Mouse (Mus musculus): Measurements from ENCODE around the gene Gldc. TPM values are rescaled to one million over a fixed set of nuclear protein-coding genes. Genes with fewer than 3 reads are reported as not detected.

Gldc gene
- polyA plus RNA-seq, 1 experiment from 2014 or later: 18.7 TPM

DNA sequence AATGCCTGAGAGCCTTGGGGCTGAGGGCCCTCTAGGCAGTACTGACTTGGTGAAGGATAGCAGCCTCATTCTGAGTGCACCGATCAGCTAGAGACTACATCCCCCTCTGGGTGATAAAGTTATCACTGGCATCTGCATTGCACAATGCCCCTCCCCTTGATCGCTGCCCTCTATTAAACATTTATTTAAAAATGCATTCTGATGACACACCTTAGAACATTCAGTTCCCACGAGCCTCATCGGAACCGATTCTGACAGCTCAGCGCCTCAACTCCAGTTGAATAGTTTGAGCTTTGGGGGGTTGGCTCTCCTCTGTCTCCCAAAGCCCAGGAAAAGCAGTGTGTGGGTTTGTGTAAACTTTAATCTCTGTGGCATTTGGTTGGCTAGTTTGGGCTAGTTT is 4.9 kb downstream of the Gldc start:
- Histone ChIP-seq H3K27me3 (ENCODE audit: control insufficient read depth, insufficient read depth, low read length) (no peaks in the 10 kb centered on the region), H3K4me2 (replicated peaks; ENCODE audit: low read depth, low read length) (no peak overlapping the region), H3K4me1 (replicated peaks; ENCODE audit: control insufficient read depth, insufficient read depth, low read length) (no peaks in the 10 kb centered on the region), H3K27ac (ENCODE audit: low read depth, low read length) (no peak overlapping the region), H3K4me3 (ENCODE audit: low read depth, low read length) (no peak overlapping the region), H3K36me3 (ENCODE audit: control insufficient read depth, insufficient read depth, low read length) (no peaks in the 10 kb centered on the region), H3K9me3 (ENCODE audit: control insufficient read depth, low read length) (no peaks in the 10 kb centered on the region), H3K9ac (ENCODE audit: low read depth, low read length) (no peak overlapping the region)
- ATAC-seq (ENCODE audit: low FRiP score) (no peak), DNase-seq (ENCODE audit: low spot score) (no peak)
- 92% methylated on average over 6 of the region's 6 CpGs for WGBS

GRCm38 (mm10) chr19:30166801-30167505 is 8.3 kb downstream of the Gldc start:
- Histone ChIP-seq H3K36me3 (ENCODE audit: control insufficient read depth, insufficient read depth, low read length) (no peaks in the 10 kb centered on the region), H3K27ac (ENCODE audit: low read depth, low read length) (no peak overlapping the region), H3K4me1 (replicated peaks; ENCODE audit: control insufficient read depth, insufficient read depth, low read length) (no peaks in the 10 kb centered on the region), H3K9me3 (ENCODE audit: control insufficient read depth, low read length) (no peaks in the 10 kb centered on the region), H3K27me3 (ENCODE audit: control insufficient read depth, insufficient read depth, low read length) (no peaks in the 10 kb centered on the region), H3K4me3 (ENCODE audit: low read depth, low read length) (no peak overlapping the region), H3K9ac (ENCODE audit: low read depth, low read length) (no peak overlapping the region), H3K4me2 (replicated peaks; ENCODE audit: low read depth, low read length) (no peak overlapping the region)
- 88% methylated on average over 20 of the region's 20 CpGs for WGBS
- DNase-seq (ENCODE audit: low spot score) (no peak), ATAC-seq (ENCODE audit: low FRiP score) (no peak)

DNA sequence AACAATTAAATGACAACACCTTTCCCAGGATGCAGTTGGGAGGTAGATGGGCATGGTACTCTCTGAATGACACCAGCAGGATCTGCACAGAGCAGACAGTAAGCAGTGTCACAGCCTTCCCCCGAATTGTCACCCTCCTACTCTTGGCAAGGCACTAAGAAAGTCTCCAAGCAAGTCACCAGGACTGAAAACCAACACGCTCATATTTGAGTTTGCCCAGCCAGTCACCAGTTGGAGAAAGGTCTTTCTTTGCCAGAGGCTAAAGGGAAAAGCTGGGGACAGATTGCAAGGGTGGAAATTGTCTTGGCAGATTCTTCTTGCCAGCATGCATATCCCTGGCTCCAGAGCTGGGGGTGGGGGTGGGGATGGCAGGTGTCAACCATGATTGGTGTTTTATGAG is 11.0 kb downstream of the Gldc start:
- 83% methylated on average over 2 of the region's 2 CpGs for WGBS
- Histone ChIP-seq H3K4me1 (replicated peaks; ENCODE audit: control insufficient read depth, insufficient read depth, low read length) (no peaks in the 10 kb centered on the region), H3K9me3 (ENCODE audit: control insufficient read depth, low read length) (no peaks in the 10 kb centered on the region), H3K4me2 (replicated peaks; ENCODE audit: low read depth, low read length) (no peak overlapping the region), H3K4me3 (ENCODE audit: low read depth, low read length) (no peak overlapping the region), H3K9ac (ENCODE audit: low read depth, low read length) (no peak overlapping the region), H3K36me3 (ENCODE audit: control insufficient read depth, insufficient read depth, low read length) (no peaks in the 10 kb centered on the region), H3K27me3 (ENCODE audit: control insufficient read depth, insufficient read depth, low read length) (no peaks in the 10 kb centered on the region), H3K27ac (ENCODE audit: low read depth, low read length) (no peak overlapping the region)
- DNase-seq (ENCODE audit: low spot score) (no peak), ATAC-seq (ENCODE audit: low FRiP score) (no peak)

GRCm38 (mm10) chr19:30162808-30163207 is 12.4 kb downstream of the Gldc start:
- Histone ChIP-seq H3K36me3 (ENCODE audit: control insufficient read depth, insufficient read depth, low read length) (no peaks in the 10 kb centered on the region), H3K4me2 (replicated peaks; ENCODE audit: low read depth, low read length) (no peak overlapping the region), H3K4me1 (replicated peaks; ENCODE audit: control insufficient read depth, insufficient read depth, low read length) (no peaks in the 10 kb centered on the region; the same call in 1 of the 2 replicates), H3K9me3 (ENCODE audit: control insufficient read depth, low read length) (no peaks in the 10 kb centered on the region), H3K4me3 (ENCODE audit: low read depth, low read length) (no peak overlapping the region), H3K9ac (ENCODE audit: low read depth, low read length) (no peak overlapping the region), H3K27ac (ENCODE audit: low read depth, low read length) (no peak overlapping the region), H3K27me3 (ENCODE audit: control insufficient read depth, insufficient read depth, low read length) (no peaks in the 10 kb centered on the region)
- ATAC-seq (ENCODE audit: low FRiP score) (no peak), DNase-seq (ENCODE audit: low spot score) (no peak)
- 81% methylated on average over 5 of the region's 5 CpGs for WGBS

DNA sequence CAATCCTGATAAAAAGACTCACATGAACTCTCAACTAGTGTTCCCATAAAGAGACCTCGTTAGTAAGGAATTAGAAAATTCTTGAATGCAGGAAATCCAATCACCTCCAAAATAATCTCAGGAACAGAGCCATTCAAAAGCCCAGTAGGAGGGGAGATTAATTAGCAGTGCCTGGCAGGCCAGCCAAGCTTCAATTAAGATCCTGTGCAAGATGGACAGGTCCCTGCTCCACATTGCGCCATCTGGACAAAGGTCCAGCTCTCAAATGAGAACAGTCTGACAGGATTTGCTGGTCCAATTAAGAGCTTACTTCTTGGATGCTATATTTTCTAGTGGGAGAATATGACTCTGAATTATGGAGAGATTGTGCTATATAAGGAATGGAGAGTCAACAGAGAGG is 15.2 kb downstream of the Gldc start:
- no peaks in the 10 kb centered on the region for H3K27me3 ChIP-seq (ENCODE audit: control insufficient read depth, insufficient read depth, low read length)
- WGBS: 58% methylated on average over 2 of the region's 2 CpGs
- peaks cover 2% of the 10 kb centered on the region; the same call in 1 of the 2 replicates for H3K4me1 ChIP-seq (replicated peaks; ENCODE audit: control insufficient read depth, insufficient read depth, low read length)
- DNase-seq (ENCODE audit: low spot score) (no peak), ATAC-seq (ENCODE audit: low FRiP score) (no peak)
- no peak overlapping the region for H3K27ac ChIP-seq (ENCODE audit: low read depth, low read length)
- no peaks in the 10 kb centered on the region for H3K9me3 ChIP-seq (ENCODE audit: control insufficient read depth, low read length)
- H3K36me3 ChIP-seq (ENCODE audit: control insufficient read depth, insufficient read depth, low read length): no peaks in the 10 kb centered on the region
- no peak overlapping the region for H3K9ac ChIP-seq (ENCODE audit: low read depth, low read length)
- H3K4me2 ChIP-seq (replicated peaks; ENCODE audit: low read depth, low read length): no peak overlapping the region
- no peak overlapping the region for H3K4me3 ChIP-seq (ENCODE audit: low read depth, low read length)

DNA sequence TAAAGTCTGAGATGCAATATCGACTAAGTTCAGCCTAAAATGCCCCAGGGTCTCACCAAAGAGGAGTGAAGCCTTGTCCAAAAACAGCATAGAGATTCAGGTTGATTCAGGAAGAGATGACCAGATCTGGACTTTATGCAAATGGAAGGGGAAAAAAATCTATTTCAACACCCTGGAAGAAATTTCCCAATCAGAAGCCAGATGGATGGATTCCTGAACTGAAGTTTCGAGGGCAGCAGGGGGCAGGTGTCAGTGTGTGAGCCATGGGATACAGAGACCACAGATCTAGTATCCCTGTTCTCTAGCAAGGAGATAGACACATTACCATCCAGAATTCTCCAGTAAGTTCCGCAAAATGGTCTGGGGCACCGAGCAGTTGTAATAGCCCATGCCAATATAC is 17.0 kb downstream of the Gldc start:
- Histone ChIP-seq H3K27me3 (ENCODE audit: control insufficient read depth, insufficient read depth, low read length) (no peaks in the 10 kb centered on the region), H3K27ac (ENCODE audit: low read depth, low read length) (no peak overlapping the region), H3K4me3 (ENCODE audit: low read depth, low read length) (no peak overlapping the region), H3K4me2 (replicated peaks; ENCODE audit: low read depth, low read length) (no peak overlapping the region), H3K9ac (ENCODE audit: low read depth, low read length) (no peak overlapping the region), H3K36me3 (ENCODE audit: control insufficient read depth, insufficient read depth, low read length) (no peaks in the 10 kb centered on the region), H3K9me3 (ENCODE audit: control insufficient read depth, low read length) (no peaks in the 10 kb centered on the region), H3K4me1 (replicated peaks; ENCODE audit: control insufficient read depth, insufficient read depth, low read length) (peaks cover 2% of the 10 kb centered on the region; the same call in 1 of the 2 replicates)
- DNase-seq (ENCODE audit: low spot score) (no peak), ATAC-seq (ENCODE audit: low FRiP score) (no peak)
- 88% methylated on average over 4 of the region's 4 CpGs for WGBS

DNA sequence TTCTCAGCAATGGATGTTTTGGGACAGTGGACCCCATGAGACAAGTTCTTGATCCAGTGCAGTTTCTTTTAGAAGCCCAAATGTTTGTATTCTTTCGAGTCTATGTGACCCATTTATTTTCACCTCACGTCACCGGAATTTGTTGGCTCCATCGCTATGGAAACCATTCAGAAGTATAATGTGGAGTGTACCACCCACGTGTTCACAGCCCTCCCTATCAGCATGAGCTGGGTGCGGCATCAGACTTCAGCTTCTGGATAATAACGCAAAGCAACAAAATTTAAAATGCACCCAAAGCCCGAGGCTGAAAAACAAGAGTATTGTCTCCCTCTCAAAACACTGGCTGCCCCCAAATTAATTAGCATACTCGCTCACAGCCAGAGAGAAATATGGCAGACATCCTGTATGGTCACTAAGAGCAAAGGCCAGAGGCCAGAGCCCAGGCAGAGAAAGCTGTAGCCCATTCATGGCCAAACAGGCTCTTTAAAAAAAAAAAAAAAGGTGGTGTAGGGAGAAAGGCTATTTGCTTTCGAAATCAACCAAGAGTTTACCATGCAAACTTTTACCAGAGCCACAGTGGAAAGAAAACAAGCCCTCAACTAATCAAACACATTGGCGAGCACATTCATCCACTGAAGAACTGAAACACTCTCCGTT is 18.1 kb downstream of the Gldc start:
- Histone ChIP-seq H3K4me2 (replicated peaks; ENCODE audit: low read depth, low read length) (no peak overlapping the region), H3K4me3 (ENCODE audit: low read depth, low read length) (no peak overlapping the region), H3K36me3 (ENCODE audit: control insufficient read depth, insufficient read depth, low read length) (no peaks in the 10 kb centered on the region), H3K9ac (ENCODE audit: low read depth, low read length) (no peak overlapping the region), H3K27me3 (ENCODE audit: control insufficient read depth, insufficient read depth, low read length) (no peaks in the 10 kb centered on the region), H3K4me1 (replicated peaks; ENCODE audit: control insufficient read depth, insufficient read depth, low read length) (peaks cover 2% of the 10 kb centered on the region; the same call in 1 of the 2 replicates), H3K27ac (ENCODE audit: low read depth, low read length) (no peak overlapping the region), H3K9me3 (ENCODE audit: control insufficient read depth, low read length) (no peaks in the 10 kb centered on the region)
- ATAC-seq (ENCODE audit: low FRiP score) (peak; percentile 70), DNase-seq (ENCODE audit: low spot score) (peak; percentile 63)
- 39% methylated on average over 12 of the region's 12 CpGs for WGBS

DNA sequence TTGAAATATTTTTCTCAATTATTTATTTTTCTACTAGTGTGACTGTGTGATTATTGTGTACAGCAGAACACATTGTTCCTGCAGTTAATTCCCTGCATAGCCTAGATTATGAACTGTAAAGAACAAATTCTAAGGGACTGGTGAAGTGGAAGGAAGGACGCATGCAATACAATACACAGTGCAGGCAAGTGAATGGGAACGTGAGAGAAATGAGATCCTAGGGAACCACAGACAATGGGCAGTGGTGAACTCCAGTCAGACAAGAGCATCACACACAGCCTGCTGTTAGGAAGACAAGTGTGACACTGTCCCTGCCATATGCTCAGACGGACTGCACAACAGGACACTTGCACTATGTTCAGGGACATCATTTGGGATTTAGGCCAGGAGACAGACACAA is 21.5 kb downstream of the Gldc start:
- H3K36me3 ChIP-seq (ENCODE audit: control insufficient read depth, insufficient read depth, low read length): no peaks in the 10 kb centered on the region
- H3K4me1 ChIP-seq (replicated peaks; ENCODE audit: control insufficient read depth, insufficient read depth, low read length): peaks cover 2% of the 10 kb centered on the region; the same call in 1 of the 2 replicates
- H3K9ac ChIP-seq (ENCODE audit: low read depth, low read length): peak overlapping the region; percentile 8; the same call in 1 of the 2 replicates
- H3K27me3 ChIP-seq (ENCODE audit: control insufficient read depth, insufficient read depth, low read length): no peaks in the 10 kb centered on the region
- no peaks in the 10 kb centered on the region for H3K9me3 ChIP-seq (ENCODE audit: control insufficient read depth, low read length)
- WGBS: 21% methylated on average over 3 of the region's 3 CpGs
- ATAC-seq (ENCODE audit: low FRiP score) (peak; percentile 89), DNase-seq (ENCODE audit: low spot score) (peak; percentile 54)
- H3K27ac ChIP-seq (ENCODE audit: low read depth, low read length): 0 out of 2 replicates have a peak overlapping the region, but pooled peaks have one; percentile 17
- no peak overlapping the region for H3K4me3 ChIP-seq (ENCODE audit: low read depth, low read length)
- H3K4me2 ChIP-seq (replicated peaks; ENCODE audit: low read depth, low read length): no peak overlapping the region

DNA sequence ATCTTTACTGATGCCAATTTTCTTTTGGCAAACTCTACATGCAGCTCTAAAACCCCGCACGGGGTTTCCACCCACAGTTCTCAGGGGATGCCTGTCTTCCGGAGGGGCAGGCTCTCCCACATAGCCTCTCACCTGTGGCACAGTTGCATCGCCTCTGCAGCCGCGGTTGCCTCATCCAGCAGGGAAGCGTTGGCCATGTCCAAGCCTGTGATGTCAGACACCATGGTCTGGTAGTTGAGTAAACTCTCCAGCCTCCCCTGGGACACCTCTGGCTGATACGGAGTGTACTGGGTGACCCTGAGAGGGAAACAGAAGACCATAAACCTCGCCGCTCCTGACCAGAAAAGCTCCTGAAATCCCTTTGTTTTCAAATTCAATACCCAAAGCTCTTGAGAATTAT is 23.9 kb downstream of the Gldc start:
- Histone ChIP-seq H3K4me3 (ENCODE audit: low read depth, low read length) (no peak overlapping the region), H3K9me3 (ENCODE audit: control insufficient read depth, low read length) (no peaks in the 10 kb centered on the region), H3K9ac (ENCODE audit: low read depth, low read length) (no peak overlapping the region), H3K27me3 (ENCODE audit: control insufficient read depth, insufficient read depth, low read length) (no peaks in the 10 kb centered on the region), H3K36me3 (ENCODE audit: control insufficient read depth, insufficient read depth, low read length) (no peaks in the 10 kb centered on the region), H3K4me2 (replicated peaks; ENCODE audit: low read depth, low read length) (no peak overlapping the region), H3K4me1 (replicated peaks; ENCODE audit: control insufficient read depth, insufficient read depth, low read length) (no peaks in the 10 kb centered on the region; the same call in 1 of the 2 replicates), H3K27ac (ENCODE audit: low read depth, low read length) (no peak overlapping the region)
- WGBS: 92% methylated on average over 10 of the region's 10 CpGs
- ATAC-seq (ENCODE audit: low FRiP score): no peak
- DNase-seq (ENCODE audit: low spot score): no peak

All from hindbrain, embryonic 11.5 days (tissue).